Mouse (Mus musculus) lung, postnatal 0 days (tissue): Measurements from ENCODE around the gene Chrdl2.

Source experiments
- CTCF ChIP-seq: IDR thresholded peaks from 2 replicates; pipeline ENCODE4 v1.5.1; 2016; ENCODE audit warnings: antibody characterized with exemption, mild to moderate bottlenecking
- EP300 ChIP-seq: IDR thresholded peaks from 2 replicates; pipeline ENCODE4 v1.6.1; 2016; ENCODE audit warnings: antibody characterized with exemption, mild to moderate bottlenecking, control low read depth

DNA sequence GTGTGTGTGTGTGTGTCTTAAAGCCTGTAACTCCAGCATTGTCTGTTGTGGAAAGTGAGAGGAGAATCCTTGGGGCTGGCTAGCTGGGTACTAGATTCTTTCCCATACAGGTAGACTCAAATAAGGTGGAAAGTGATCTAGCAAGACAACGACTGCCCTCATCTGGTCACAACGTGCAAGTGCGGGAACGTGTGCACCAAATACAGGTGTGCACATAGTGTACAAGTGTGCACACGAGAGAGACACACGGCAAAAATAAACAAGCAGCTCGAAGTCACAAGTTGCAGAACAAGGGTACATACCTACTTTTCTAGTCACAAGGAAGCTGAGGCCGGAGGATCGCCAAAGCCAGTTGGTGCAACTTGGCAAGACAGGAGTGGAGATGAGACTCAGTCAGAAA, 2.2 kb upstream of the Chrdl2 start:
- TF ChIP-seq EP300 (no peak), CTCF (peak; percentile 68)
